Mouse (Mus musculus) ovary, adult 18-20 months (tissue): Measurements from ENCODE around the gene Ints1.

Experiments used
- DNase-seq: peaks from one replicate; pipeline ENCODE4 v3.0.0; 2022; ENCODE audit warnings: low spot score, mixed read lengths

Gene Ints1

DNA sequence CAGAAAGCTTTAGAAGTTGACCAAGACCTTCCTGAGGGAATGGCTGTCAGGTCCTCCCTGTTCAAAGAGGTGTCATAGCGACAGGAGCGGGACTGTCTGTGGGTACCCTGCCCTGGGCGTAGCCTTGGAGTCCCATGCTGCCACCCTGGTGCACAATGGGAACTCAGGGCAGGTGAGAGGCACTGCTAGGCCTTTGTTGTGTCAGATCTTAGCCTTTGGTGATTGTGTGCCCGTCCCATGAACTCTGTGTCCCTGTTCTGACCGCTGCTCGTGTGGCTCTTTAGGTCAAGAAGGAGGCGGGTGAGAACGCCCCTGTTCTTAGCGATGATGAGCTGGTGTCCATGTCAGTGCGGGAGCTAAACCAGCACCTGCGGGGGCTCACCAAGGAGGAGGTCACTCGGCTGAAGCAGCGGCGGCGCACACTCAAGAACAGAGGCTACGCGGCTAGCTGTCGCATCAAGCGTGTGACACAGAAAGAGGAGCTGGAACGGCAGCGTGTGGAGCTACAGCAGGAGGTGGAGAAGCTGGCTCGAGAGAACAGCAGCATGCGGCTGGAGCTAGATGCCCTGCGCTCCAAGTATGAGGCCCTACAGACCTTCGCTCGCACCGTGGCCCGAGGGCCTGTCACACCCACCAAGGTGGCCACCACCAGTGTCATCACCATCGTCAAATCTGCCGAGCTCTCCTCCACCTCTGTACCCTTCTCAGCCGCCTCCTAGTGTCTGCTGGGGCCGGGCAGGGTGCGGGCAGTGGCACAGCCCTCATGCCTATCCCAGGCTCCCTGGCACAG lies 24.5 kb upstream of the Ints1 start:
- no peak for DNase-seq

GRCm38 (mm10) chr5:139799041-139799440 lies 23.6 kb upstream of the Ints1 start:
- DNase-seq, result no peak

DNA sequence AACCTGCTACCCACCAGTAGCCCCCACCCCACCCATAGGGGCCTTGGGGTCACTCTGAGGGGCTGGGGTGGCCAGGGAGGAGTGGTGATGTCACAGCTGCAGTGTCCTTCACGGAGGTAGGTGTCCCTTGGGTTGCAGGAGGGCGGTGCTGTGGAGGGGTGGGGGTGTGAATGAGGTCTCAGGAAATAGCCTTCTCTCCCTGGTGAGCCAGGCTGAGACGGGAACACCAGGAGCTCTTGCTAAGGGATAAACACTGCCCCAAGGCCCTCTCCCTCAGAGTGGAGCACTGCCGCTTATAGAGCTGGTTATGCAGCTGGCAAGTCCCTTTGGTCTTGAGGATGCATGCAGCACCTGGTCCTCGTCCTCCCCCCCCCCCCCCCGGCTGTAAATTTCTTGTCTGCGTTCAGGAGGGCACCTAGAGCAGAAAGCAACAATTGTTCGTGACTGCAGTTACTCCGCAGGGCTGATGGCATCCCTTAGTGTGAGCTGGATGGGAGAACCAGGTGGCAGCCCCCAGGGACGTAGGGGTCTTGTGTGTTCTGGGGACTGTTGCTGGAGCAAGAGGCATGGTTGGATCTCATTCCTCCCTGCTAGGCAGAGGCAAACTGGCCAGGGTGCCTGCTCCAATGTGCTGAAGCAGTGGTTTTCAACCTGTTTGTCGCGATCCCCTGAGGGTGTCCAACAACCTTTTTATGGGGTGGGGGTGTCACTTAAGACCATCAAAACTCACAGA lies 22.9 kb upstream of the Ints1 start:
- no peak for DNase-seq

DNA sequence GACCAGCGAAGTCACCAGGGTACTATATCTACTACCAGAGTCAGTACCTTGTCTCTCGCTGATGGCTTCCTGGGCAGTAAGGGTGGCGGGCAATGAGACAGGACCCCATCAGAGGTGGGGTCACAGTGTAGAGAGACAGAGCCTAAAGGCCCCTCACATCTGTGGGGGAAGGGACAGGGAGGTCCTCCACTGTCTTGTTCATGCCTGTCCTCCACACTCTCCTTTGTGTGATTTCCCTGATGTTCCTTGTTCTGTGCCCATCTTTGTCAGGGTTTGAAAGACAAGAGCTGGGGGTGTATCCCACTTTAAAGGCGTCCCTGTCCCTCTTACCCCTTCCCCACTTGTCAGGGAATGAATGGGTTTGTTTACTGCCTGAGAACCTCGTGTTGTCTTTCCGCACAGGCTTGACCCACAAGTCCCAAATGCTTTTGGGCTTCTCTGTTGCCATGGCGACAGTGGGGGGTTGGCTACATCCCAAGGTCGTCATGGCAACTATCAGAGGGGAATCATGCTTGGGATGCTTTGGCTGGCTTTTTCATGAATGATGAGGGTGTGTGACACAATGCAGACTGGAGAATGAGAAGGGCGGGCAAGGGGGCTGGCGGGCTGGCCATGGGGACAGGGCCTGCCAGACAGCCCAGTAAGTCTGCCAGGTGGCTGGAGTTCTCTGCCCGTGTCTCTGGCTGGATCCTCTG lies 22.1 kb upstream of the Ints1 start:
- DNase-seq, result peak; percentile 84

- DNase-seq, result peak; percentile 89
These were observed 21.4 kb upstream of the Ints1 start for GRCm38 (mm10) chr5:139796900-139797299.

- DNase-seq, result no peak
These were observed 20.6 kb upstream of the Ints1 start for GRCm38 (mm10) chr5:139796001-139796620.

- DNase-seq, result no peak
These were observed 19.5 kb upstream of the Ints1 start for GRCm38 (mm10) chr5:139794938-139795337.

GRCm38 (mm10) chr5:139794137-139794536 lies 18.7 kb upstream of the Ints1 start:
- DNase-seq, result no peak

DNA sequence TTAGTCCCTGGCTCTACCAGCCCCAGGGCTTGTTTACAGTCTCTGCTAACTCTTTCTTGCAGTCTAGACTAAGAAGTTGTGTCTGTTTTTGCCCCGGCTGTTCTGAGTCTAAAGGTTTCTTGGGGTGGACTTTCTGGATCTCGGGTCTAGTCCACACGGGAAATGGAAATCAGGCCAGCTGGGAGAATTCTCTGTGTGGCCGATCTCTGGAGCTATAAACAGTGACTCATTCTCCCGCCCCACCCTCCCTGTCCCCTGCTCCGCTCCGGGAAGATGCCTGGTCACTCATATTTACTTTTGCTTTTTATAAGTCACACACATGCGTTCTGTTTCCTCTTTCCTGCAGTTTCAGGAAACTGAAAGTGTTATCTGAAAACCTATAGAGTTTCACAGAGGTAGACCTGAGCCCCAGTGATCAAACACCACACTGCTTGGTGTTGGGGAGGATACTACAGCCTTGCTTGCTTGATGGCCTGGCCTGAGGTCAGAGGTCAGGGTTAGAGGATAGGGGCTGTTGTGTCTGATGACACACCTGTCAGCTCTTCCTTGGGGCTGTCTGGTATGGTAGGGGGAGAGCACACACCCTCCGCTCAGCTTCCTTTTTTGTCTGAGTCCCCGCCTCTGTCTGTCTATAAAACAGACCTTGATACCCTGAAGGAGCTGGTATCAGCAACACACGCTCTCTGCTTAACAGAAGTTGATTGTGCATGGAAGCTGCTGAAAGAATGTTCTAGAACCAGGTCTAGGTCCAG lies 18.0 kb upstream of the Ints1 start:
- no peak for DNase-seq

DNA sequence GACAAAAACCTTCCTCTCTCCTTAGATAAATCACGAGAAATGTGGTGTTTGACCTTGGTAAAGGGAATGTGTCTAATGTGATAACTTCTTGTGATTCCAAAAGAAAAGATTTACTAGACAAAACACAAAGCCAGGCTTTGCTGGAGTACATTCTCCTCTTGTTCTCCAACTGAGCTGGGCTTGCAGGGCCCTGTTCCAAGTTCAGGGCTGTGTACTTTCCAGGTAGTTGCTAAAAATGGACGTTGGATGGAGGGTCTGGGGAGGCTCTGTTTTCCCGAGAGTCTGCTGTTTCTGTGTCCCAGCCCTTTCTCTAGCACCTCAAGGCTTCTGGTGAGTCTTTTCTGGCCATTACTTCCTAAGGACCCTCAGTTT lies 17.5 kb upstream of the Ints1 start:
- DNase-seq, result no peak

DNA sequence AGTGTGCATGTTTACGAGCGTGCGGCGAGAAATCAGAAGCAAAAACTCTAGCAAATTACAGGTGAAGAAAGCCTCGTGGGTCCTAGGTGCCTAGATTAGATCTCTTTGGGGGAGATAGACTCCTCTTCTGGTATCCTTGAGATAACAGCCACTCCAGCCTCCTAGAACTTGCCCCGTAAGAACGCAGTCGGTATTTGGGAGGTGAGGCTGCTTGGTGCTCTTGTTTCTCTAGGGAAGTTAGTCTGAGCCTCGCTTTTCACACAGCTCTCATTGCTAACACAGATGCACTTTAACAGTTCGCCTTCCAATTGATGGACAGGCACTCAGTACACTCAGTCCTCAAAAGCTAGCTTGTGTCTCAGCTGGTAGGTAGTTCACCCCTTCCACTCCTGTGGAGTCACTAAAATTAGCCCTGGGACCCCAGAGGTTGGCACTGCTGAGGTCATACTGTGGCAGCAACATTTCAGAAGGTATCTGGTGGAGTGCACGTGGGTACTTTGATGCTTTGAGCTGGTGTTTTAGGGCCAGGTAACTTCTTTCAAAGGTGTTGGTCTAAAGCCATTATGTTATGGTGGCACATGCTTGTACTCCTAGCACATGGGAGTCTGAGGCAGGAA lies 16.8 kb upstream of the Ints1 start:
- DNase-seq, result no peak

- peak; percentile 95 for DNase-seq
These were observed 16.0 kb upstream of the Ints1 start, which contains the start of gene Mafk for GRCm38 (mm10) chr5:139791227-139792158. Gene Mafk (plus strand): TSS chr5:139791513.

DNA sequence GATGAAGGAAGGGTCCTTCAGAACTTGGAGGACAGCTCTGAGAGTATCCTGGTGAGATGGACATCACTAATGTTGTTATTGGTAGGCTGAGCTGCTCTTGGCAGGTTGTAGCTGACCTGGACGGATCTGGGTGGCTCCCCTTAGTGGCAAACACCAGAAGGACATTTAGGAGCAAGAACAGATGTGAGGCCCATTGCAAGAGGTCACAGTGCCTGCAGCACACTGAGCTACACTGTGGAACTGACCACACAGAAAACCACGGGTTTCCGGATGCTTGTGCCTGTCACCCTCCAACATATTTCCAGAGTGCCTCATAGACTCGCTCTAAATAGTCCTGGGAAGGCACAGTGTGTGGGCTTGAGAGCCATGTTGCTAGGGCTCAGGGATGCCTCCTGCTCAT lies 14.0 kb upstream of the Ints1 start:
- no peak for DNase-seq

DNA sequence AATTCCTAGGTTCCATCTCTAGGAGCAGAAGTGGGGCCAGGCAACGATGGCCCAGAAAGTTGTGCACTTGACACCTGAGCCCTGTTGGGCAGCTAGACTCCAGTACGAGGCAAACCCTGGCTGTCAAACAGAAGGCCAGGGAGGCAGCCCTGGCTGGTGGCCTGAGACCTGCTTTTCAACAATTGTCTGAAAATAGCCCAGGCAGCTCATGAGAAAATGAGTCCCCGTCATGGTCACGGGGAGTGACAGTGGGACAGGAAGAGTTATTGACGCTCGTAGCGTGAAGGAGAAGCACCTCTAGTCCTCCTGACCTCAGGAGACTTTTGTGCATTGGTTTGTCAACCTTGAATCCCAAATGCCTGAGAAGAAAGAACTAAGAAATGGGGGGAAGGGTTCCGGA lies 5.9 kb upstream of the Ints1 start:
- DNase-seq, result no peak

- DNase-seq, result no peak
These were observed 1.5 kb upstream of the Ints1 start for GRCm38 (mm10) chr5:139776966-139777365.

GRCm38 (mm10) chr5:139768216-139768615 lies 7.3 kb downstream of the Ints1 start:
- no peak for DNase-seq

GRCm38 (mm10) chr5:139764296-139764695 lies 11.2 kb downstream of the Ints1 start:
- no peak for DNase-seq

DNA sequence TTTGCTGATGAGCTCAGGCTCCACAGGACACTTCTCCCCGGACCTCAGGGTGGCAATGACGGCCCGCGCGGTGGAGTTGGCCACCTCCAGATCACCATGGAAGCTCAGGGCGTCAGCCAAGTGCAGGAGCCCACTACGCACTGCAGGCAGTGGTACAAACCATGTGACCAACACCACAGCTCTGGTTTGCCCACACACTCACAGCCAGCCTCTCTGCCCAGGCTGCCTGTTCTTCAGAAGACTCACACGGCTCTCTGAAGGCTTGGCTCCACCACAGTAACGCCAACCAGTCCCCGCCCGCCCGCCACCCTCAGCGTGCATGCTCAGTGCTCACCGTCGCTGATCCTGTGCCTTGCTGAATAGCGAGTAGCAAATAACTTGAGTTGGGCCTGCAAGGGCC lies 17.4 kb downstream of the Ints1 start:
- DNase-seq, result no peak

- no peak for DNase-seq
These were observed 18.9 kb downstream of the Ints1 start for GRCm38 (mm10) chr5:139756586-139756985.

DNA sequence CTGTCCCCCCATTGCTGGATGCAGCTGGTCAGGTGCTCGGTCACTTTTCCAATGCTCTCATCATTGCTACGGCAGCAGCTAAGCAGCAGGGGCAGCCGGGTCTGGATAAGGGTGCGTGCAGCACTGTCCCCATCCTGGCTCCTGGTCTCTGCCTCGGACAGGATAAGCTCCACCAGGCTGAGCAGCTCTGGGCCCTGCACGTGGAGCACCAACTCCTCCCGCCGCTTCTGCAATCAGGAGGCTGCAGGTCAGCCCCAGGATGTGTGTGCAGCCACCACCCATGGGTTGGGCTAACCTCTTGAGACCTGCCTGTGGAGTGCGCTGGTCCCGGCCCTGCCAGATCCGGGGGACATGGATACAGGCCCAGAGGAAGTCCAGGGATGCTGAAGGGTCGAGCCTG lies 19.3 kb downstream of the Ints1 start:
- DNase-seq, result no peak
